Mouse (Mus musculus) E14TG2a.4 (cell line): Measurements from ENCODE around the gene Ebf1.

Experiments
- CTCF ChIP-seq: conservative IDR thresholded peaks from 2 replicates; pipeline ENCODE4 v1.5.1; 2014; ENCODE audit warnings: low read length
- NANOG ChIP-seq: IDR thresholded peaks from 2 replicates; pipeline ENCODE4 v1.6.1; 2014; ENCODE audit warnings: borderline replicate concordance, low read length, mixed read lengths
- POU5F1 ChIP-seq: IDR thresholded peaks from 2 replicates; pipeline ENCODE4 v1.6.1; 2014; ENCODE audit warnings: low read length, borderline replicate concordance

DNA sequence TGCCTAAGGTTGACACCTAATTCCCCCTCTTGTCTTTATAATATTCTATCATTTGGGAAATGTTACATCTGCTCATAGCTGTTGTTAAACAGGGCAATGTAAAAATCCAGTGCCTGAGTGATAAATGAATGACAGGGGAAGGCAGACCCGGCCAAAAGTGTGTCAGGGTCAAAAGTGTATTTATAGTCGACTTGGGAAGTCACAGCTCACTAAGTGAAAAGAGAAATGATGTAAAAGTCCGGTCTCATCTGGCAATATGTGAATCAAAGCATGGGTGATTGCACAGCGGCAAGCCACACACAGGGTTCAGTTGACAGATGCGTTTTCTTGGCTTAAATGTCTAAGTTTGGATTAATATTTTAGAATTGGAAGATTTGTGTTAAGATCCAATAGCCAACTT is 151.2 kb downstream of the Ebf1 start:
- TF ChIP-seq CTCF: no peak
- no peak for TF ChIP-seq POU5F1
- TF ChIP-seq NANOG: no peak
